Mouse (Mus musculus) cerebellum, adult 2 months (tissue): ENCODE results near the gene Hint1.

Source experiments
- CTCF ChIP-seq: fragments of 200-500 bp; IDR thresholded peaks from 2 replicates; pipeline ENCODE4 v1.5.1; 2011; ENCODE audit warnings: low read depth, mild to moderate bottlenecking, control low read depth, low read length, moderate library complexity, borderline replicate concordance; ENCODE audit not compliant: insufficient read depth
- POLR2A ChIP-seq: fragments of 200-500 bp; IDR thresholded peaks from 2 replicates; pipeline ENCODE4 v1.6.1; 2011; ENCODE audit warnings: low read length, control low read depth, borderline replicate concordance; ENCODE audit not compliant: insufficient read depth

- TF ChIP-seq CTCF (no peak), POLR2A (no peak)
Observed at GRCm38 (mm10) chr11:54825774-54826173, 40.4 kb upstream of the Hint1 start.
